Mouse (Mus musculus): ENCODE results near the gene Cracr2a. TPM values are rescaled to one million over a fixed set of nuclear protein-coding genes. Genes with fewer than 3 reads are reported as not detected.

Cracr2a gene
- total RNA-seq, 4 experiments from 2014 or later, result 2.1 to 4.3 (median 4.1) TPM

DNA sequence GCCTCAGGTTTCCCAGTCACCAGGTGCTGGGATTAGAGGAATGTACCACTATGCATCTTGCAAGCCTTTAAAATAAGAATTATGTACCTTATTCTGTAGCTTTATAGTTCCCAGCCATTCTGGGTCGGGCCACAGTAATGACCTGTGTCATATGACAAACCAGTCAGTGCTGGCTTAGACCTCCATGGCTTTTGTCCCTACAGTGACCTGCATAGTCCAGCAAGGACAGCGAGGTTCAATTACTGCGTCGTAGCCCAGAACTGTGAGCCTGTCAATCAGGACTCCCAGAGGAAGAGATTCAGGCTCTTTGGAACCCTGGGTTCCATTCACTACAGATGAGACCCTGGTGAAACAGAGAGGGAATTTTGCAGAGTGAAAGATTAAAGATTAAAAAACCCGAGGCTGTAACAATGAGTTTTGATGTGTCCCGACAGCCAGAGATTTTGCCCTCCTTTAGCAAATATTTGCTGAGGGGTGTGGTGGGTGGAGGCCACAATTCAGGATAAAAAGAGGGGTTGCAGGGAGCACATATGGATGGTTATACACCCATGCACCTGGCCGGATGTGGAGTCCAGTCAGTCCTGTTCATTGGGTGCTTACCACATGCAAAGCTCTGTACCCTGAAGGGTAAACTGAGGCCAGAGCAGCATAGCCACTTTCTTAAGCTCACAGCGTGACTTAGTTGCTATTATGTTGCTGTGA, 10.9 kb downstream of the Cracr2a start:
- DNase-seq, result no peak

- no peak for DNase-seq
Observed at GRCm38 (mm10) chr6:127573779-127574463, 12.8 kb downstream of the Cracr2a start.

DNA sequence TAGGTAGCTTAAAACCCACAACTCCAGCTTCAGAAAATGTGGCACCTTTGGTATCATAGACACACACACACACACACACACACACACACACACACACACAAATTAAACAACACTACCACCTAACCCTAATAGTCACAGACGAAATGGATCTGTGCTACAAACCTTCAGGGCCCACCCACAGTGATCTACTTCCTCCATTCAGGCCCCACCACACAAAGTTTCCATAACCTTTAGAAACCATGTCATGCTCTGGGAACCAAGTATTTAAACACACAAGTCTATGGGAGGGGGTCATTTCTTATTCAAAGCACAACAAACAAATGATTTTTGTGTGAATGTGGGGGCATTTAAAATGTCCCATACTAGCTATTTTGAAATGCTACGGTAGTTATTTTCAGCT, 14.1 kb downstream of the Cracr2a start:
- DNase-seq, result no peak

DNA sequence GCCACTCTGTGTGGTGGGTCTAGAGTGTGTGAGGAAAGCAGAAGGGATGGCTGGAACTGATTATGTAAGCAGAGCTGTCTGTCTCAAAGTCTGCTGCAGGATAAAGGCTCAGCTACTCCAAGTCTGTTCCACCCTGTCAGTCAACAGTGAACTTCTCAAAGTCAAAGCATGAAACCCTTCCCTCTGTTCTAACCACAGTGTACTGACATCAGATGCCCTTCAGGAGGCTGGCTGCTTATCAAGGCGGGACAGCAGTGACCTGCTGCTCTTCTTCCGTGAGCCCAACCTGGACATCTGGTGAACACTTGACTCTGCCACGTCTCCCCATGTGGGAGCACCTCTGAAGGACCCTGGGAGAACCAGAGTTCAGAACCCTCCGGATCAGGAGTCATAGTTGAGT, 16.6 kb downstream of the Cracr2a start:
- DNase-seq, result no peak

DNA sequence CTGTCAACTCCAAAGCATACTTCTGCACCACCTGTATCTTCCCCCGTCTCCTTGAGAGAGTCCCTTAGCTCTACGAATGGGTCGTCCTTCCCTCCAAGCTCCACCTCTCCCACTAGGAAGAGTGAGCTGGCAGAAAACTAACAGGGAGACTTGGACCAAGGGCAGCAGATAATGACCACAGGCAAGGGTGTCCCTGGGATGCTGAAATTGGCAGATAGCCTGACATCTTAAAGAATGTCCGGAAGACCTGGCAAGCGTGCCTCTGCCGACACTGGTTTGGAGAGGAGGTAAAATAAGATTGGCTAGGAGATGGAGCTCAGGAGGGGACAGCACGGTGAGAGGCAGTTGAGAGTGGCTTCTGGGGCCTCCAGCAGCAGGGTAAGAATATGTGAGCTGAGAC, 17.2 kb downstream of the Cracr2a start:
- DNase-seq, result peak; percentile 43

DNA sequence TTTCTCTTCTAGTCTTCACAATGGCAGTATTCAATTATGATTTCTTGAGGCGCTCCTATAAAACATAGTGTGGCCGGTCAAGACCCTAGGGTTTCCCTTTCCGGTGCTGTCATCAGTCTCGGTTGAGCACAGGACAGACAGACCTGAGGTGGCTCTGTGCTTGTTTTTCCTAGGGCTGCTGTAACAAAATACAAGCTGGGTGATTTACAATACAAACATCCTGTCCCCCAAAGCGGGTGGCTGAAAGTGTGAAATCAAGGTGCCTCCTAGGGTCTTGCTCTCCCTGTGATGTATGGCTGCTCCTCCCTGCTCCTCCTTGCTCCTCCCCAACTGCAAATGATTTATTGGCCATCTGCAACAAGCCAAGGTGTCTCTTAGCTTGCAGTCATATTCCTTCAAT, 17.7 kb downstream of the Cracr2a start:
- no peak for DNase-seq

DNA sequence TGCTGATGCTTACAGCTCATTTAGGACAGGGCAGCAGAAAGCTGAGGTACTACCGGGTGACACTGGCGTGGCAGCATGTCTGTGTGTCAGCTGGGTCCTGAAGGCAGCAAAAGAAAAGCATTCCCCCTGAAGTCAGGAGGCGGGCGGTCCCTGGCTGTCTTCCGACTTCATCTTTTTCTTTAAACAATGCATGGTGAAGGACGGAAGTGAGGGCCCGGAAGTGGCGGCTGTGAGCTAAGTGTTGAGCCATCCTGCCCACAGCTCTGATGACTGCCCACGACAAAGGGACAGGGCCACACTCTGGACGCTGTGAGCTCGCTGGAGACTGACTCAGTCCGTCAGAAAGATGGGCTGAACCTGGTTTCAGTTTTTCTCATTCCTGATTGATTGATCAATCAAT, 20.8 kb downstream of the Cracr2a start:
- no peak for DNase-seq

GRCm38 (mm10) chr6:127582391-127583176, 21.4 kb downstream of the Cracr2a start:
- peak; percentile 40 for DNase-seq

- DNase-seq, result no peak
Observed at GRCm38 (mm10) chr6:127591467-127591866, 30.3 kb downstream of the Cracr2a start.

GRCm38 (mm10) chr6:127593487-127593886, 32.3 kb downstream of the Cracr2a start:
- DNase-seq, result no peak

GRCm38 (mm10) chr6:127599280-127599679, 38.1 kb downstream of the Cracr2a start:
- no peak for DNase-seq

DNA sequence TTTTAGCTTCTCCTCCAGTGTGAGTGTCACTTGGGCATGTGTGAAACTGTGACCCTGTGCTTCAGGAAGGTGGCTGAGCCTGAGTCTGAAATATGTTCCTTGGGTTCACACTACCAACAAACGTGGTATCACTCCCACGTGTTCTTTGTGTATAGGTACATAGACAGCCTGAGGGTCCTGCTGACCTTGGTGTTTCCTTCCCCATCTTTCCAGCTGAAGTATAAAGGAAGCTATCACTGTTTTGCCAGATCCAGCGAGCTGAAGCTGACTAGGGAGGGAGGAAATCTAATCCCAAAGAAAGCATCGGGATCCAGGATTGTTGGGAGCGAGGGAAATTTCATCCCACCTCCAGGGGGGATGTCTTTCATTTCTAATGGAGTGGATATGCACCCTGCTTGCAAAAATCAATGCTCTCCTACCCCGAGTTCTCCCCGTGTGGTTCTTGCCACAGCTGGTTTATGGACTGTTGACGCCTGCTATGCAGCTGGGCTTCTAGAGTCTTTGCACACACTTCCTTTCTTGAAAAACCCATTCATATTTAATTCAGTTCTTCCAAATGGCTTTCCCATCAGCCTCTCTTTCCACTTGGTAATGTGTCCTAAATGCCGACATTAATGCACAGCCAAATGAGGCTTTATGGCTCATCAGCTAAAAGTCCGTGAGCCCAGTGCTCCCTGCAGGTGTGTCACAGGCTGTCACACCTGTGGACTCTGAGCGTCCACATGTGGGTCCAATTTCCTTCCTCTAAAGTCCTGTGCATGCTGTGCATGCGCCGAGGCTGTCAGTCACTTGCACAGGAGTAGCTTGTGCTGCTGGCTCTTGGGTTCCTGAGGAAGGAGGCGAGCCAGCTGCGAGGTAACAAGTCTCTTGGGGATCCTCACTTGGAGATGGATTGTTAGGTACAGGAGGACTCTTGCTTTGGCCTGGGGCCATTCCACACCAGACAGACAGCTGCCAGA, 44.2 kb downstream of the Cracr2a start:
- no peak for DNase-seq

- no peak for DNase-seq
Observed at GRCm38 (mm10) chr6:127609673-127610072, 48.5 kb downstream of the Cracr2a start.

DNA sequence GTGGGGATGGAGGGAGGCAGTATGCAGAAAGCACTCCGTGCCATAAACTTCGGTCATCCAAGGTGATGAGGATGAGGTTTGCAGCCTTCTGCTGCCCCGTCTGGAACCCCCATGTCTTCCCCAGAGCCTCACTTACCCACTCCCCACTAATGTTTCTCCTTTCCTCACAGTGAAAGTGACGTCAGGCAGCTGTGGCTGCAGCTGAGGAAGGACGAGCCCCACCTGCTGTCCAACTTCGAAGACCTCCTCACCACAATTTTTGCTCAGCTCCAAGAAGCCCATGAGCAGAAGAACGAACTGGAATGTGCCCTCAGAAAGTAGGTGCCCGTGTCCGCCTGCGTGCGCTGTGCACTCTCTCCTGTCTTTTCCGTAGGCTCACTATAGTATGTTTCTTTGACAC, 50.1 kb downstream of the Cracr2a start:
- DNase-seq, result no peak

GRCm38 (mm10) chr6:127614083-127614984, 53.2 kb downstream of the Cracr2a start:
- DNase-seq, result no peak

DNA sequence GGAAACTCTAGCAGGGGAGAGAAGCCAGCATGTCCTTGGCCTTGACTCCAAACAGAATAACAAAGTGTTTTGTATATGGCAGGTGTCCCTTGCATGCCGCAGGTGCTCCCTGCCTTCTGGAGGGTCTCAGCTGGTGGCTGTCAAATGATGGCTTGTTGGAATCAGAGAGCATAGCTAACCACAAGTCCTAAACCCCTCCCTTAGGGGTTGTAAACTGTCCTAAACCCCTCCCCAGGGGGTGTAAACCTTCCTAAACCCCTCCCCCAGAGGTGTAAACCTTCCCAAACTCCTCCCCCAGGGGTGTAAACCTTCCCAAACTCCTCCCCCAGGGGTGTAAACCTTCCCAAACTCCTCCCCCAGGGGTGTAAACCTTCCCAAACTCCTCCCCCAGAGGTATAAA, 55.5 kb downstream of the Cracr2a start:
- no peak for DNase-seq

DNA sequence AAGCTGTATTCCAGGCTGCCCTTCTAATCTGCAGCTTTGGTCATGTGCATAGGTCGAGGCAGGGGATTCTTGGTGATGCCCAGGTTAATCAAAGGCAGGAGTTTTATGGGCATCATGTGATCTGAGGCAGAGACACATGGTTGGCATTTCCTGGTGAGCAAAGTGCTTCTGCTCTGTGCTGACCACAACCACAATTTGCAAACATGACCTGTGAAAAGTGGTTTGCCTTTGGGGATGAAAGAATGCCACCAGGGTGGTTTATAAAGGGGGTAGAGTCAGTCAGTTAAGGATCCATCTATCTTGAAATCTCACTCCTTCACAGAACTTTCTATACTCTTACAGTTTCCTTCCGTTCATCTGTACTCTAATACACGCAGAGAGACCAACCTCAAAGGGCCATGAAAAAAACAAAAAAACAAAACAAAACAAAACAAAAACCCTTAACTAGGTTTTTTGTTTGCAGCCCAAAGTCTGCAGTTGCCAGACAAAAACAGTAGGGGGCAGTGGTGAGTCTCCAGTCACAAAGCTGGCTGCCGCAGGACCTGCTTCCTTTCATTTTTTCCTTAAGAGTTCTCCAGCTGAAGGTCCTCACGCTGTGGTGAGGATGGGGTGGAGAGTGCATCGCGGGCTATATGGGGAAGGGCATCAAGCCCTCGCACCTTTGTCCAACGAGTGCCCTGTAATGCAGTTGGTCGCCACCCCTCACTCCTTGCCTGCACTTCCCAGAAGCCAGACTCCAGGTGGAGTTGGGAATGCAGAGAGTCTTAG, 56.3 kb downstream of the Cracr2a start:
- no peak for DNase-seq

- DNase-seq, result no peak
Observed at GRCm38 (mm10) chr6:127618686-127619085, 57.5 kb downstream of the Cracr2a start.

GRCm38 (mm10) chr6:127625135-127625534, 64.0 kb downstream of the Cracr2a start:
- DNase-seq, result peak; percentile 10

DNA sequence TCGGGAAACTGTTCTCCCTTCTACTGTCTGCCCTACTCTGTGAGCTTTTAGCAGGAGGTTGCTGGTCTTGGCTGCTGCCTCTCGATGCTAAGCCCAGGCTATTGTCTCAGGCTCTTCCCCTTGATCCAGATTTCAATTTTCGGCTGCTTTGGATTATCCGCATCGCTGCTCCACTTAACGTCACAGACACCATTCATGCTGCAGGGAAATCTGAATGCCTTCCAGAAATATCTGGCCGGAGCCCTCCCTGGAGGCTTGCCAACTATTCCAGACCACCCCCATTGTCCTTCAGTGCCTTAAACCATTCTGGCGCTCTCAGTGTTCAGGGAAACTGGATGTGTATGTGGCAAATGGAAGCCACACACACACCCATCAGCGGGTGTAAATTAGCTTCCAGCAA, 66.3 kb downstream of the Cracr2a start:
- DNase-seq, result no peak

Data from adrenal gland, adult 8-10 months (tissue).